Mouse (Mus musculus) myocyte (in vitro differentiated cells): ENCODE data around the gene Olfr994. TPM values are rescaled to one million over a fixed set of nuclear protein-coding genes. Genes with fewer than 3 reads are reported as not detected.

Experiments used
- H3K27me3 ChIP-seq: one replicate; pipeline ENCODE4 v1.6.1; 2011; ENCODE audit not compliant: control insufficient read depth, insufficient read depth, insufficient read length
- H3K36me3 ChIP-seq: one replicate; pipeline ENCODE4 v1.6.1; 2011; ENCODE audit not compliant: control insufficient read depth, insufficient read depth
- H3K4me2 ChIP-seq: one replicate; pipeline ENCODE4 v1.6.1; 2011; ENCODE audit warnings: low read depth, control low read depth
- H3K4me3 ChIP-seq: one replicate; pipeline ENCODE4 v1.5.1; 2011; ENCODE audit warnings: mild to moderate bottlenecking, control low read depth, moderate library complexity
- H3K79me2 ChIP-seq: one replicate; pipeline ENCODE4 v1.6.1; 2011; ENCODE audit not compliant: control insufficient read depth, insufficient read depth
- H3ac ChIP-seq: one replicate; pipeline ENCODE4 v1.6.1; 2011; ENCODE audit not compliant: control insufficient read depth, insufficient read length
- CEBPB ChIP-seq: IDR thresholded peaks from 2 replicates; pipeline ENCODE4 v1.6.1; 2011; ENCODE audit warnings: mild to moderate bottlenecking, moderate library complexity; ENCODE audit not compliant: poor library complexity, insufficient read depth, severe bottlenecking
- E2F4 ChIP-seq: IDR thresholded peaks from one replicate; pipeline ENCODE4 v1.6.1; 2011; ENCODE audit warnings: mild to moderate bottlenecking, control low read depth, moderate library complexity; ENCODE audit not compliant: insufficient read depth
- MAX ChIP-seq: IDR thresholded peaks from one replicate; pipeline ENCODE4 v1.6.1; 2011; ENCODE audit warnings: low read depth, mild to moderate bottlenecking, control low read depth
- MYOD1 ChIP-seq, 3 experiments: IDR thresholded peaks; one replicate each; pipeline ENCODE4 v1.6.1; 2011; ENCODE audit warnings: control low read depth in 2 of 3, low read depth in 2 of 3, mild to moderate bottlenecking in 2 of 3, moderate library complexity in 1 of 3; ENCODE audit not compliant: insufficient read length in 2 of 3, control insufficient read depth in 1 of 3
- MYOG ChIP-seq, 3 experiments: IDR thresholded peaks; one replicate each; pipeline ENCODE4 v1.6.1; 2011; ENCODE audit warnings: control low read depth in 2 of 3, low read depth in 2 of 3, mild to moderate bottlenecking in 2 of 3; ENCODE audit not compliant: insufficient read length in 2 of 3, control insufficient read depth in 1 of 3, insufficient read depth in 1 of 3
- POLR2A ChIP-seq: IDR thresholded peaks from one replicate; pipeline ENCODE4 v1.6.1; 2011; ENCODE audit warnings: low read depth, mild to moderate bottlenecking, control low read depth, moderate library complexity; ENCODE audit not compliant: insufficient read length
- POLR2AphosphoS2 ChIP-seq: IDR thresholded peaks from one replicate; pipeline ENCODE4 v1.6.1; 2011; ENCODE audit warnings: low read depth, control low read depth; ENCODE audit not compliant: insufficient read length
- REST ChIP-seq: IDR thresholded peaks from one replicate; pipeline ENCODE4 v1.6.1; 2011; ENCODE audit warnings: mild to moderate bottlenecking, control low read depth, moderate library complexity; ENCODE audit not compliant: insufficient read depth, insufficient read length
- SRF ChIP-seq: IDR thresholded peaks from one replicate; pipeline ENCODE4 v1.6.1; 2011; ENCODE audit warnings: low read depth; ENCODE audit not compliant: control insufficient read depth, insufficient read length
- TCF12 ChIP-seq: IDR thresholded peaks from one replicate; pipeline ENCODE4 v1.6.1; 2011; ENCODE audit warnings: mild to moderate bottlenecking, control low read depth; ENCODE audit not compliant: poor library complexity, insufficient read depth, severe bottlenecking
- TCF3 ChIP-seq: IDR thresholded peaks from one replicate; pipeline ENCODE4 v1.6.1; 2011; ENCODE audit warnings: low read depth, control low read depth; ENCODE audit not compliant: insufficient read length
- USF1 ChIP-seq: IDR thresholded peaks from one replicate; pipeline ENCODE4 v1.6.1; 2011; ENCODE audit warnings: low read depth, mild to moderate bottlenecking, control low read depth, moderate library complexity
- polyA plus RNA-seq: library from polyadenylated mRNA; unstranded; fragments of >200 nt; fragmentation: generic; extraction: Trizol; gene quantifications from one replicate; pipeline ENCODE4 v1.2.1, GENCODE M21; 2012; ENCODE audit warnings: missing spikeins

The Olfr994 gene
- not detected for polyA plus RNA-seq

DNA sequence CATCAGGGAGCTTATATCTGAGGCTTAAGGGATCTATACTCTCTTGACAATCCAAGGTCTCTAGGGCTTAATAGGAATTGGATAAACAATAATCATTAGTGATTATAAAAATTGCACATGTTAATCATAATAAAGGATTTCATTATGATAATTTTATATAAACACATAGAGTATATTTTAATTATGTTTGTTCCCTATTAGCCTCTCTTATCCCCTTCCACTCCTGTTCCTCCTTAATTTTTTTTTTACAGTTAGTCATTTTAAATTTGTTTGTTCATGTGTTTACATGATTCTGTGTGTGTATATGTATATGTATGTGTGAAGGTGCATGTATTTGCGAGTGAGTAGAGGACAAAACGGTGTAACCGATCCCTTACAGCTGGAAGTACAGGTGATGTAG lies at the start of gene Olfr994:
Gene Olfr994 (minus strand): TSS at position 101 of the 400 bp plus-strand sequence.
- H3K27me3 ChIP-seq, result no peaks in the 10 kb centered on the region
- H3ac ChIP-seq, result no peak within 1 kb of the TSS
- H3K79me2 ChIP-seq, result no peaks in the 10 kb centered on the region
- TF ChIP-seq USF1, result no peak
- no peak for TF ChIP-seq TCF3
- TF ChIP-seq REST, result no peak
- no peak for TF ChIP-seq POLR2AphosphoS2
- TF ChIP-seq MYOD1 (IDR thresholded peaks at IDR 0.05; ENCODE audit: control insufficient read depth in 1 of 3, insufficient read length in 2 of 3, low read depth in 2 of 3), result no peak
- TF ChIP-seq MAX, result no peak
- TF ChIP-seq CEBPB, result no peak
- no peak for TF ChIP-seq POLR2A
- no peak for TF ChIP-seq SRF
- TF ChIP-seq E2F4, result no peak
- H3K36me3 ChIP-seq, result no peaks in the 10 kb centered on the region
- no peak within 1 kb of the TSS for H3K4me3 ChIP-seq
- no peak within 1 kb of the TSS for H3K4me2 ChIP-seq

GRCm38 (mm10) chr2:85466801-85467325 lies 30.6 kb upstream of the Olfr994 start:
- no peak for TF ChIP-seq POLR2A
- TF ChIP-seq REST, result no peak
- TF ChIP-seq SRF, result no peak
- TF ChIP-seq TCF12, result no peak
- TF ChIP-seq POLR2AphosphoS2, result no peak
- TF ChIP-seq MYOD1 (IDR thresholded peaks at IDR 0.05; ENCODE audit: control insufficient read depth in 1 of 3, insufficient read length in 2 of 3, low read depth in 2 of 3), result no peak
- TF ChIP-seq CEBPB, result no peak
- Histone ChIP-seq H3K4me2 (no peak overlapping the region), H3K36me3 (no peaks in the 10 kb centered on the region), H3K79me2 (no peaks in the 10 kb centered on the region), H3ac (no peak overlapping the region), H3K27me3 (no peaks in the 10 kb centered on the region), H3K4me3 (no peak overlapping the region)

- Histone ChIP-seq H3ac (no peak within 1 kb of the TSS), H3K27me3 (no peaks in the 10 kb centered on the region), H3K4me2 (no peak within 1 kb of the TSS), H3K4me3 (no peak within 1 kb of the TSS), H3K36me3 (no peaks in the 10 kb centered on the region), H3K79me2 (no peaks in the 10 kb centered on the region)
- TF ChIP-seq TCF3, result no peak
- no peak for TF ChIP-seq SRF
- no peak for TF ChIP-seq POLR2A
- no peak for TF ChIP-seq CEBPB
- no peak for TF ChIP-seq MAX
- TF ChIP-seq USF1, result no peak
- no peak for TF ChIP-seq E2F4
- no peak for TF ChIP-seq REST
- TF ChIP-seq POLR2AphosphoS2, result no peak
- TF ChIP-seq MYOD1 (IDR thresholded peaks at IDR 0.05; ENCODE audit: control insufficient read depth in 1 of 3, insufficient read length in 2 of 3, low read depth in 2 of 3), result no peak
- no peak for TF ChIP-seq MYOG (IDR thresholded peaks at IDR 0.05; ENCODE audit: control insufficient read depth in 1 of 3, insufficient read depth in 1 of 3, insufficient read length in 2 of 3, low read depth in 2 of 3)
- no peak for TF ChIP-seq TCF12
Observed at GRCm38 (mm10) chr2:85443539-85443938, 7.3 kb upstream of the Olfr994 start, which contains the start of gene Olfr995. Olfr995 (minus strand) TSS chr2:85443639.

- TF ChIP-seq USF1 (no peak), E2F4 (no peak), SRF (no peak), MYOD1 (IDR thresholded peaks at IDR 0.05; ENCODE audit: control insufficient read depth in 1 of 3, insufficient read length in 2 of 3, low read depth in 2 of 3) (no peak), CEBPB (no peak), TCF3 (no peak), POLR2A (no peak)
- Histone ChIP-seq H3K36me3 (no peaks in the 10 kb centered on the region), H3K27me3 (no peaks in the 10 kb centered on the region), H3K4me3 (no peak overlapping the region), H3ac (no peak overlapping the region), H3K79me2 (no peaks in the 10 kb centered on the region), H3K4me2 (no peak overlapping the region)
Observed at GRCm38 (mm10) chr2:85442546-85442945, 6.3 kb upstream of the Olfr994 start.

DNA sequence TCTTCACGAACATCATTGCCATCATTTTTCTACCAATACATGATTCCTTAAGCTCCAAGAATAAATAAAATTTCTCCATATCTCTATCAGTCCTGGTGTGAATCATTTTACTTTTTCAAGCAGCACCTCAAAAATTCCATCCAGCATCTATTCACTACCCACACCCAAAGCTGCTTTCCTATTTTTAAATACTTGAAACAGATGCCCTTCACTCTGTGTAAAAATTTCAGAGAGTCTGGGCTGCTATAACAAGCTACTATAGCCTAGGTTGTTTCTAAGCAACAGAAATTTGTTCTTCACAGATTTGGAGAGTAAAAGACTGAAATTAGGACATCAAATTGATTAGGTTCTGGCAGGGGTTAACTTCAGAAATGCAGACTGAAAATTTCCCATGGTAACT lies 10.4 kb downstream of the Olfr994 start:
- H3K36me3 ChIP-seq, result no peaks in the 10 kb centered on the region
- H3ac ChIP-seq, result no peak overlapping the region
- TF ChIP-seq E2F4, result no peak
- no peaks in the 10 kb centered on the region for H3K27me3 ChIP-seq
- no peak overlapping the region for H3K4me2 ChIP-seq
- no peaks in the 10 kb centered on the region for H3K79me2 ChIP-seq
- no peak overlapping the region for H3K4me3 ChIP-seq
